Mouse (Mus musculus) hindbrain, embryonic 10.5 days (tissue): ENCODE measurements around the gene Hpcal1. TPM values are rescaled to one million over a fixed set of nuclear protein-coding genes. Genes with fewer than 3 reads are reported as not detected.
A peak's percentile ranks its signal among the peaks of the same experiment; 100 is the strongest.

Experiments
- DNase-seq: peaks from one replicate; pipeline ENCODE4 v3.0.0-alpha.2; 2017; ENCODE audit warnings: low spot score
- H3K27ac ChIP-seq: fragments of 300-500 bp; sonication (generic); 2 replicates; pipeline ENCODE4 v1.5.1; 2016; ENCODE audit warnings: mild to moderate bottlenecking, moderate library complexity
- H3K27me3 ChIP-seq: fragments of 300-500 bp; sonication (generic); 2 replicates; pipeline ENCODE4 v1.6.1; 2016; ENCODE audit warnings: mild to moderate bottlenecking; ENCODE audit not compliant: poor library complexity, insufficient read depth, severe bottlenecking
- H3K36me3 ChIP-seq: fragments of 300-500 bp; sonication (generic); 2 replicates; pipeline ENCODE4 v1.6.1; 2016; ENCODE audit warnings: mild to moderate bottlenecking, moderate library complexity
- H3K4me1 ChIP-seq: fragments of 300-500 bp; sonication (generic); replicated peaks from 2 replicates; pipeline ENCODE4 v1.6.1; 2016; ENCODE audit warnings: mild to moderate bottlenecking
- H3K4me3 ChIP-seq: fragments of 300-500 bp; sonication (generic); 2 replicates; pipeline ENCODE4 v1.5.1; 2016; ENCODE audit warnings: mild to moderate bottlenecking, moderate library complexity
- H3K9me3 ChIP-seq: fragments of 300-500 bp; sonication (generic); 2 replicates; pipeline ENCODE4 v1.6.1; 2016; ENCODE audit warnings: mild to moderate bottlenecking, moderate library complexity
- WGBS: fragments of 180-500 bp; shearing (Covaris S2); methylation state at CpG from one replicate; pipeline ENCODE4 v1.1.7; 2016; 5-methylcytosine and 5-hydroxymethylcytosine counted together
- polyA plus RNA-seq: library from polyadenylated mRNA; unstranded; fragments of >200 nt; fragmentation: Nextera tagmentation; extraction: Ambion mirVana; gene quantifications from 2 replicates; pipeline ENCODE4 v1.2.1, GENCODE M21; 2016

Gene Hpcal1
- polyA plus RNA-seq, 1 experiment from 2014 or later: 39.9 TPM

- Histone ChIP-seq H3K4me1 (peaks cover 10% of the 10 kb centered on the region), H3K27ac (no peak overlapping the region), H3K36me3 (no peaks in the 10 kb centered on the region), H3K27me3 (no peaks in the 10 kb centered on the region), H3K9me3 (no peaks in the 10 kb centered on the region), H3K4me3 (no peak overlapping the region)
- no peak for DNase-seq
- WGBS: 89% methylated on average over 9 of the region's 9 CpGs
Observed at GRCm38 (mm10) chr12:17663991-17664635, 26.5 kb upstream of the Hpcal1 start.

- Histone ChIP-seq H3K27me3 (no peaks in the 10 kb centered on the region), H3K27ac (no peak overlapping the region), H3K9me3 (no peaks in the 10 kb centered on the region), H3K36me3 (no peaks in the 10 kb centered on the region), H3K4me1 (peaks cover 10% of the 10 kb centered on the region), H3K4me3 (no peak overlapping the region)
- WGBS: 62% methylated on average over 7 of the region's 7 CpGs
- DNase-seq: no peak
Observed at GRCm38 (mm10) chr12:17665906-17666326, 24.7 kb upstream of the Hpcal1 start.

GRCm38 (mm10) chr12:17666616-17667015 lies 24.0 kb upstream of the Hpcal1 start:
- Histone ChIP-seq H3K36me3 (no peaks in the 10 kb centered on the region), H3K27me3 (no peaks in the 10 kb centered on the region), H3K27ac (no peak overlapping the region), H3K4me1 (peaks cover 5% of the 10 kb centered on the region), H3K9me3 (no peaks in the 10 kb centered on the region), H3K4me3 (no peak overlapping the region)
- DNase-seq: no peak
- WGBS: 88% methylated on average over 2 of the region's 2 CpGs

- Histone ChIP-seq H3K36me3 (no peaks in the 10 kb centered on the region), H3K9me3 (no peaks in the 10 kb centered on the region), H3K27ac (peak overlapping the region; percentile 63), H3K4me1 (peaks cover 15% of the 10 kb centered on the region), H3K27me3 (no peaks in the 10 kb centered on the region), H3K4me3 (no peak overlapping the region)
- 67% methylated on average over 7 of the region's 7 CpGs for WGBS
- no peak for DNase-seq
Observed at GRCm38 (mm10) chr12:17673729-17674128, 16.9 kb upstream of the Hpcal1 start.

- DNase-seq: peak; percentile 16
- Histone ChIP-seq H3K27me3 (no peaks in the 10 kb centered on the region), H3K36me3 (no peaks in the 10 kb centered on the region), H3K4me3 (no peak overlapping the region), H3K9me3 (no peaks in the 10 kb centered on the region), H3K27ac (peak overlapping the region; percentile 63), H3K4me1 (peaks cover 15% of the 10 kb centered on the region)
- WGBS: 48% methylated on average over 6 of the region's 6 CpGs
Observed at GRCm38 (mm10) chr12:17674182-17674812, 16.4 kb upstream of the Hpcal1 start.

GRCm38 (mm10) chr12:17677743-17678142 lies 12.9 kb upstream of the Hpcal1 start:
- 79% methylated on average over 2 of the region's 2 CpGs for WGBS

GRCm38 (mm10) chr12:17679571-17679970 lies 11.1 kb upstream of the Hpcal1 start:
- H3K4me1 ChIP-seq: peaks cover 2% of the 10 kb centered on the region; the same call in 1 of the 2 replicates
- DNase-seq: no peak
- no peaks in the 10 kb centered on the region for H3K27me3 ChIP-seq
- 91% methylated on average over 4 of the region's 4 CpGs for WGBS
- no peaks in the 10 kb centered on the region for H3K9me3 ChIP-seq
- no peak overlapping the region for H3K27ac ChIP-seq
- no peaks in the 10 kb centered on the region for H3K36me3 ChIP-seq
- H3K4me3 ChIP-seq: no peak overlapping the region

More at GRCm38 (mm10) chr12:17677743-17678142, 12.9 kb upstream of the Hpcal1 start:
- Histone ChIP-seq H3K27ac (no peak overlapping the region), H3K27me3 (no peaks in the 10 kb centered on the region), H3K36me3 (no peaks in the 10 kb centered on the region), H3K4me3 (no peak overlapping the region), H3K4me1 (peaks cover 15% of the 10 kb centered on the region), H3K9me3 (no peaks in the 10 kb centered on the region)
- DNase-seq: no peak

GRCm38 (mm10) chr12:17682161-17682560 lies 8.5 kb upstream of the Hpcal1 start:
- no peaks in the 10 kb centered on the region for H3K9me3 ChIP-seq
- no peaks in the 10 kb centered on the region for H3K36me3 ChIP-seq
- WGBS: 91% methylated on average over 2 of the region's 2 CpGs
- no peaks in the 10 kb centered on the region for H3K4me1 ChIP-seq
- DNase-seq: no peak
- no peak overlapping the region for H3K4me3 ChIP-seq
- no peak overlapping the region for H3K27ac ChIP-seq
- no peaks in the 10 kb centered on the region for H3K27me3 ChIP-seq

GRCm38 (mm10) chr12:17684315-17684714 lies 6.3 kb upstream of the Hpcal1 start:
- no peaks in the 10 kb centered on the region for H3K27me3 ChIP-seq
- no peak for DNase-seq
- no peaks in the 10 kb centered on the region for H3K9me3 ChIP-seq
- H3K4me3 ChIP-seq: no peak overlapping the region
- H3K27ac ChIP-seq: no peak overlapping the region
- no peaks in the 10 kb centered on the region for H3K36me3 ChIP-seq
- 87% methylated on average over 1 of the region's 1 CpGs for WGBS
- H3K4me1 ChIP-seq: peaks cover 3% of the 10 kb centered on the region

- H3K36me3 ChIP-seq: no peaks in the 10 kb centered on the region
- WGBS: 83% methylated on average over 2 of the region's 2 CpGs
- DNase-seq: no peak
- H3K4me3 ChIP-seq: no peak overlapping the region
- peaks cover 14% of the 10 kb centered on the region for H3K4me1 ChIP-seq
- no peak overlapping the region for H3K27ac ChIP-seq
- no peaks in the 10 kb centered on the region for H3K27me3 ChIP-seq
- H3K9me3 ChIP-seq: no peaks in the 10 kb centered on the region
Observed at GRCm38 (mm10) chr12:17686116-17686515, 4.5 kb upstream of the Hpcal1 start.

GRCm38 (mm10) chr12:17688913-17689312 lies 1.7 kb upstream of the Hpcal1 start:
- no peaks in the 10 kb centered on the region for H3K9me3 ChIP-seq
- H3K36me3 ChIP-seq: no peaks in the 10 kb centered on the region
- WGBS: 95% methylated on average over 3 of the region's 3 CpGs
- no peak overlapping the region for H3K27ac ChIP-seq
- DNase-seq: no peak
- H3K4me3 ChIP-seq: no peak overlapping the region
- peaks cover 40% of the 10 kb centered on the region for H3K4me1 ChIP-seq
- no peaks in the 10 kb centered on the region; the same call in 1 of the 2 replicates for H3K27me3 ChIP-seq

GRCm38 (mm10) chr12:17689931-17690563 lies 609 bp upstream of the Hpcal1 start:
- 11% methylated on average over 20 of the region's 20 CpGs for WGBS
- peak overlapping the region; percentile 75 for H3K4me3 ChIP-seq

GRCm38 (mm10) chr12:17691320-17691876 lies 742 bp downstream of the Hpcal1 start:
- Histone ChIP-seq H3K9me3 (no peaks in the 10 kb centered on the region), H3K4me3 (peak overlapping the region; percentile 75), H3K36me3 (no peaks in the 10 kb centered on the region), H3K4me1 (peaks cover 50% of the 10 kb centered on the region), H3K27ac (peak overlapping the region; percentile 90), H3K27me3 (no peaks in the 10 kb centered on the region; the same call in 1 of the 2 replicates)
- peak; percentile 46 for DNase-seq
- WGBS: under 1% methylated on average over 30 of the region's 30 CpGs

More at GRCm38 (mm10) chr12:17689931-17690563, 609 bp upstream of the Hpcal1 start:
- Histone ChIP-seq H3K9me3 (no peaks in the 10 kb centered on the region), H3K27me3 (no peaks in the 10 kb centered on the region; the same call in 1 of the 2 replicates), H3K4me1 (peaks cover 44% of the 10 kb centered on the region), H3K27ac (peak overlapping the region; percentile 90), H3K36me3 (no peaks in the 10 kb centered on the region)
- DNase-seq: no peak
